Mouse (Mus musculus) testis, adult 2 months (tissue): ENCODE results near the gene Col6a6. TPM values are rescaled to one million over a fixed set of nuclear protein-coding genes. Genes with fewer than 3 reads are reported as not detected.

Source experiments
- H3K27ac ChIP-seq: fragments of 200-500 bp; 2 replicates; pipeline ENCODE4 v1.5.1; 2012; ENCODE audit warnings: low read depth, low read length; ENCODE audit not compliant: control insufficient read depth, insufficient read depth
- H3K27me3 ChIP-seq: fragments of 200-500 bp; 2 replicates; pipeline ENCODE4 v1.6.1; 2012; ENCODE audit warnings: mild to moderate bottlenecking, low read length, moderate library complexity; ENCODE audit not compliant: control insufficient read depth, insufficient read depth
- H3K36me3 ChIP-seq: fragments of 200-500 bp; 2 replicates; pipeline ENCODE4 v1.6.1; 2012; ENCODE audit warnings: mild to moderate bottlenecking, low read length; ENCODE audit not compliant: control insufficient read depth, insufficient read depth
- H3K4me1 ChIP-seq: fragments of 200-500 bp; 2 replicates; pipeline ENCODE4 v1.6.1; 2012; ENCODE audit warnings: low read length; ENCODE audit not compliant: control insufficient read depth, insufficient read depth
- H3K4me3 ChIP-seq: fragments of 200-500 bp; 2 replicates; pipeline ENCODE4 v1.5.1; 2012; ENCODE audit warnings: low read depth, mild to moderate bottlenecking, low read length, moderate library complexity, mixed read lengths; ENCODE audit not compliant: control insufficient read depth
- CTCF ChIP-seq: fragments of 200-500 bp; IDR thresholded peaks from 2 replicates; pipeline ENCODE4 v1.5.1; 2012; ENCODE audit warnings: low read depth, mild to moderate bottlenecking, inconsistent platforms, low read length, moderate library complexity; ENCODE audit not compliant: control insufficient read depth, insufficient read depth, insufficient replicate concordance
- POLR2A ChIP-seq: fragments of 200-500 bp; IDR thresholded peaks from 2 replicates; pipeline ENCODE4 v1.6.1; 2012; ENCODE audit warnings: low read depth, mild to moderate bottlenecking, inconsistent platforms, low read length, moderate library complexity; ENCODE audit not compliant: control insufficient read depth
- polyA plus RNA-seq: library from polyadenylated mRNA; depleted of rRNA; stranded (reverse); fragments of >200 nt; gene quantifications from 2 replicates; pipeline ENCODE4 v1.2.3, GENCODE M21; 2012

Col6a6 gene
- polyA plus RNA-seq, 1 experiment, result 0.30 TPM

DNA sequence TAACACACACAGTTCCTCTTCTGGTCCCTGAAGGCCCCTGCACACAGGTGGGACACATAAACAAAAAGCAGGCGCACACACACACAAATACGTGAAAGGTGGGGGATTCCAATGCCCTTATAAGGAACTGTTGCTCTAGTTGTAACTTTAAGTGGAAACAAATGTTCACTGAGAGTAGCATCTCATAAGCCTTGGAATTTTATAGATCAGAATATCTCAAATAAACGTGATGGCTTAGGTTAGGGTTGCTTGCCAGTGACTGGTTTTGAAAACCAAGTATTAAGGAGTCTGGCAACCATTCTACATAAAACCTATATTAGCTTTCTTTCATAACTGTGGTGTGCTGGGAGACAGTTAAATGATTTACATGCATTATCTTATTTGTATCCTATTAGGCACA lies 64.3 kb downstream of the Col6a6 start:
- no peaks in the 10 kb centered on the region for H3K36me3 ChIP-seq
- no peaks in the 10 kb centered on the region for H3K27me3 ChIP-seq
- no peak overlapping the region for H3K27ac ChIP-seq

GRCm38 (mm10) chr9:105762274-105762673 lies 65.7 kb downstream of the Col6a6 start:
- Histone ChIP-seq H3K4me1 (peaks cover 5% of the 10 kb centered on the region), H3K27ac (no peak overlapping the region), H3K4me3 (no peak overlapping the region), H3K36me3 (no peaks in the 10 kb centered on the region), H3K27me3 (no peaks in the 10 kb centered on the region)
- no peak for TF ChIP-seq POLR2A
- no peak for TF ChIP-seq CTCF

More for the DNA sequence above, 64.3 kb downstream of the Col6a6 start:
- peaks cover 3% of the 10 kb centered on the region for H3K4me1 ChIP-seq
- H3K4me3 ChIP-seq, result no peak overlapping the region
- TF ChIP-seq CTCF (no peak), POLR2A (no peak)

DNA sequence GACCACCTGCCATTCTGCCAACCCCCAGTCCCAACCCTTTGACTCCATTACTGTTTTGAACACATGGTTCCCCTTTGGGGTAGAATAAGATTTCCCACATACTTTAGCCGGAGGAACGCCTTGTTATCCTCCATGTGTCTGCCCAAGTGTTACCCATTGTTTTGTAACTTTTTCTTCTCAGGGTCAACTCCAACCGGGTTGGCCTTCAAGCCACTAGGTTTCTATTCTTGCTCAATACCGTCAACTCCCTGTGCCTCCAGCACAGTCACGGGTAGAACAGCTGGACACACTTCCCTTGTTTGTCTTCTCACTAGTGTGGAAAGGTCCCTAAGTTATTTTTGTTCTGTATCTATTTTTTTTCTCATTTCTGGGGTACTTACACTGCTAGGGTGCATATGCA lies 69.1 kb downstream of the Col6a6 start:
- H3K4me3 ChIP-seq, result no peak overlapping the region
- TF ChIP-seq CTCF (no peak), POLR2A (no peak)
- no peak overlapping the region for H3K27ac ChIP-seq
- H3K36me3 ChIP-seq, result no peaks in the 10 kb centered on the region
- no peaks in the 10 kb centered on the region for H3K27me3 ChIP-seq
- H3K4me1 ChIP-seq, result peaks cover 5% of the 10 kb centered on the region

DNA sequence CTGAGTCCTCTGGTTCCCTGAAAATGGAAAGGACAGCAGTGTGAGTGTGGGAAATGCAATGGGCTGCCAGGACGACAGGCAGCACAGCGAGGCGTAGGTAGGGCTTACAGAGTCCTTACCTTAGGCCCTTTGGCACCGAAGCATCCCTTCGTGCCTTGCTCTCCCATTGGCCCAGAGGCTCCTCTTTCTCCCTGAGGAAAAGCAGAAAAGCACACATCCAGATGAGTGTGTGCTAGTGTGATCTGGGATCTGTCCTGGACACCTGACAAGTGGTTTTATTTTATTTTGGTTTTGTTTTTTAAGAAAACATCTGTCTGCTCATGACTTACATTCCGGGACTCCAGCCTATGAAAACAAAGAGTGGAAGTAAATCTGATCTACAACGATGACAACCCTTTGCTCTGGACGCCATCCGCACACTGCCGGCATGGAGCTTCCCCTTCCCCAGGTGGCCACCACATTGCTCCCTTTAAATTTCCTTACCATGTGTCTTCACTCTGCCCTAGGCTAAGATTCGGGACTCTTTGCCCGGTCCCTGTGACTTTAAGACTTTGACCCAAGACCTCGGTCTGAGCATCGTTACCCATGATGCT lies 69.7 kb downstream of the Col6a6 start:
- Histone ChIP-seq H3K4me3 (no peak overlapping the region), H3K36me3 (no peaks in the 10 kb centered on the region), H3K4me1 (peaks cover 5% of the 10 kb centered on the region), H3K27ac (no peak overlapping the region), H3K27me3 (no peaks in the 10 kb centered on the region)
- no peak for TF ChIP-seq CTCF
- TF ChIP-seq POLR2A, result no peak

DNA sequence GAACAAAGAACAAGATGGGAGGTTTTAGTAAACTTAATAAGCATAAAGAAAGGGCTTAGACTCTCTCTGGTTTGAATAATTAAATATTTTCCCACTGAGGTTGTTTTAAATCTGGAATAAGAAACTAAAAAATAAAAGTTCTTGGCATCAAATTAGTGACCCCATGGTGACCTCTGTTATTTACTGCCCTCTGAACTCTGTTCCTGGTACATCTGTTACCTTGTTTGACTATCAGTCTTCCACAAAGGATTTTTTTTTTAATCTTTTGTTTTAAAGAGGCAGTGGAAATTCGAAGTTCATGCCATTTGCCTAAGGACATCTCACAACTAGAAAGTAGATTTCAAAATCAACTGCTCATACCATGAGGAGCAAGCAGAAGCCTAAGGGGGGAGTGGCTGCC lies 73.7 kb downstream of the Col6a6 start:
- TF ChIP-seq POLR2A (no peak), CTCF (no peak)
- no peaks in the 10 kb centered on the region for H3K27me3 ChIP-seq
- no peaks in the 10 kb centered on the region for H3K36me3 ChIP-seq
- no peak overlapping the region for H3K27ac ChIP-seq
- no peak overlapping the region for H3K4me3 ChIP-seq
- H3K4me1 ChIP-seq, result peaks cover 2% of the 10 kb centered on the region

DNA sequence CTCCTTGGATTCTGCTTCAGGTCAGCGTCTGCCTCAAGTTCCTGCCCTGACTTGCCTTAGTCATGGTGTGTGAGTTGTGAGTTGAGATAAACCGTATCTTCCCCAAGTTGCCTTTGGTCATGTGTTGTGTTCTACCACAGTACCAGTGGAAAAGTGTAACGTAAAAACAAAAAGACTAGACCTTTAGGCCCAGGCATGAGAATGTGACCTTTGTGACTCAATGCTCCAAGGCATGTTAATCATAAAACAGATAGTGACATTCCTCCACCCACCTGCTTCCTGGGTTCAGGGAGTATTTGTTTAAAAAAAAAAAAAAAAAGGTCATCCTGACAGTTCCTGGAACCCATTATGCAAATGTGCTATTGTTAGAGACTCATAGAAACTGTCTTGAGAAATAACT lies 82.1 kb downstream of the Col6a6 start:
- TF ChIP-seq CTCF (no peak), POLR2A (no peak)
- no peaks in the 10 kb centered on the region for H3K27me3 ChIP-seq
- no peaks in the 10 kb centered on the region for H3K4me1 ChIP-seq
- H3K36me3 ChIP-seq, result no peaks in the 10 kb centered on the region
- no peak overlapping the region for H3K4me3 ChIP-seq
- H3K27ac ChIP-seq, result no peak overlapping the region

DNA sequence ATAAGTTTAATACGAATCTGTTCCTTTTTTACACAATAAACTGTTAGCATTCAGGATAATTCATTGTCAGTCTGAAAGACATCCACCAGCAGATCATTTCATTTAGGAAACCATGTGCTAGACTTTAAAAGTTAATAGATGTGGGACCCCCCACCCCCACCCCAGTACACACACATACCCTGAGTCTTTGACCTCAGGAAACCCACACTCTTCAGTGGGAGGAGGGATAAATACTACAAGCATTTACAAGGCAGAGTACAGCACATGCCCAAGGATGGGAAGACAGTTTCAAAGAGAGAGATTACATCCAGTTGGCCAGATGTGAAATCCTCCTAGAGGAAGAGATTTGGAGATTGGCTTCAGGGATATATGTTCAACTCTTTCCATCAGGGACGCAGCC lies 87.5 kb downstream of the Col6a6 start:
- no peaks in the 10 kb centered on the region for H3K27me3 ChIP-seq
- H3K36me3 ChIP-seq, result no peaks in the 10 kb centered on the region
- H3K4me3 ChIP-seq, result no peak overlapping the region
- no peak for TF ChIP-seq CTCF
- TF ChIP-seq POLR2A, result no peak
- no peaks in the 10 kb centered on the region; the same call in 1 of the 2 replicates for H3K4me1 ChIP-seq
- H3K27ac ChIP-seq, result no peak overlapping the region

GRCm38 (mm10) chr9:105739446-105739845 lies 88.5 kb downstream of the Col6a6 start:
- Histone ChIP-seq H3K36me3 (no peaks in the 10 kb centered on the region), H3K4me1 (no peaks in the 10 kb centered on the region; the same call in 1 of the 2 replicates), H3K27ac (no peak overlapping the region), H3K27me3 (no peaks in the 10 kb centered on the region), H3K4me3 (no peak overlapping the region)
- no peak for TF ChIP-seq POLR2A
- no peak for TF ChIP-seq CTCF
